Mouse (Mus musculus) embryonic fibroblast, embryonic 13.5 days (primary cell): ENCODE data around the gene Sh3bp5l.

ENCODE experiments used
- CTCF ChIP-seq: IDR thresholded peaks from 2 replicates; pipeline ENCODE4 v1.5.1; 2011; ENCODE audit warnings: mild to moderate bottlenecking, control low read depth, low read length, moderate library complexity, borderline replicate concordance; ENCODE audit not compliant: insufficient read depth
- POLR2A ChIP-seq: IDR thresholded peaks from 2 replicates; pipeline ENCODE4 v1.6.1; 2011; ENCODE audit warnings: low read depth, mild to moderate bottlenecking, control low read depth, low read length, moderate library complexity

DNA sequence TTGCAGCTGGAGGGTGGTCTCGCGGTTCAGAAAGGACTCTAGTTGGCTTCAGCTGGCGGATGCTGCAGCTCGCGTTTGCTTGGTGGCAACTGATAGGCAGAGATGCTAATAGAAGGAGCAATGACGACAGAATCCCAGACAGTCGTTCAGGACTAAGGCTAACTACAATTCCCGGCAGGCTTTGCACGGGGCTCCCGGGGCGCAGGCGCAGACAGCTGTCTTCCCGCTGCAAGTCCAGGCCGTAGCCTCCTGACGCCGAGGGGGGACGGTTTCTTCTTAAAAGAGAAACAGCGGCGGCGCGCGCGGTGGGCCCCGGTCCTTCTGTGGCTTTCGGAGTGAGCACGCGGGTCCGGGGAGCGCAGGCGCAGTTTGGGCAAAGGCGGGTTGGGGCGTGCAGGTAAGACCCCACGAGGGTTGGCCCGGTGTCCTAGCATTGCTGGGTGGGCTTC, 23.6 kb upstream of the Sh3bp5l start, which contains the start of gene Zfp692:
- TF ChIP-seq CTCF, result no peak
- TF ChIP-seq POLR2A, result peak; percentile 22
